Mouse (Mus musculus) heart, embryonic 14.5 days (tissue): ENCODE data around the gene Kalrn. TPM values are rescaled to one million over a fixed set of nuclear protein-coding genes. Genes with fewer than 3 reads are reported as not detected.

Source experiments
- ATAC-seq: fragments of 200-750 bp; cut with Nextera tagmentation; 2 replicates; pipeline ENCODE4 v1.8.0; 2017; ENCODE audit warnings: low read depth, moderate TSS enrichment; ENCODE audit not compliant: insufficient number of reproducible peaks, insufficient read depth, low FRiP score
- H3K27ac ChIP-seq, 2 experiments: fragments of 200-500 bp in 1 of 2; fragments of 300-500 bp in 1 of 2; sonication (generic) in 1 of 2; replicated peaks in 1 of 2; 2 replicates each; pipeline ENCODE4 v1.5.1; 2012 to 2014; ENCODE audit warnings: low read depth in 2 of 2, low read length in 2 of 2, control low read depth in 1 of 2, mild to moderate bottlenecking in 1 of 2, mixed read lengths in 1 of 2; ENCODE audit not compliant: control insufficient read depth in 1 of 2, insufficient read depth in 1 of 2
- H3K27me3 ChIP-seq: fragments of 300-500 bp; sonication (generic); 2 replicates; pipeline ENCODE4 v1.6.1; 2014; ENCODE audit warnings: mild to moderate bottlenecking, low read length, control low read depth; ENCODE audit not compliant: control insufficient read depth, insufficient read depth
- H3K36me3 ChIP-seq: fragments of 300-500 bp; sonication (generic); 2 replicates; pipeline ENCODE4 v1.6.1; 2014; ENCODE audit warnings: mild to moderate bottlenecking, control low read depth, low read length, mixed read lengths; ENCODE audit not compliant: control insufficient read depth, insufficient read depth
- H3K4me1 ChIP-seq, 2 experiments: fragments of 200-500 bp in 1 of 2; fragments of 300-500 bp in 1 of 2; sonication (generic) in 1 of 2; 2 replicates each; pipeline ENCODE4 v1.6.1; 2012 to 2014; ENCODE audit warnings: low read length in 2 of 2, control low read depth in 1 of 2, mixed read lengths in 1 of 2; ENCODE audit not compliant: control insufficient read depth in 2 of 2, insufficient read depth in 2 of 2
- H3K4me2 ChIP-seq: fragments of 300-500 bp; sonication (generic); 2 replicates; pipeline ENCODE4 v1.6.1; 2014; ENCODE audit warnings: mild to moderate bottlenecking, low read length
- H3K4me3 ChIP-seq, 2 experiments: fragments of 200-500 bp in 1 of 2; fragments of 300-500 bp in 1 of 2; sonication (generic) in 1 of 2; 2 replicates each; pipeline ENCODE4 v1.5.1; 2012 to 2014; ENCODE audit warnings: low read length in 2 of 2, mild to moderate bottlenecking in 2 of 2, control low read depth in 1 of 2, low read depth in 1 of 2, moderate library complexity in 1 of 2; ENCODE audit not compliant: control insufficient read depth in 1 of 2, insufficient read depth in 1 of 2
- H3K9ac ChIP-seq: fragments of 300-500 bp; sonication (generic); 2 replicates; pipeline ENCODE4 v1.6.1; 2014; ENCODE audit warnings: mild to moderate bottlenecking, low read length
- H3K9me3 ChIP-seq: fragments of 300-500 bp; sonication (generic); 2 replicates; pipeline ENCODE4 v1.6.1; 2016; ENCODE audit warnings: low read length, control low read depth; ENCODE audit not compliant: control insufficient read depth
- WGBS: fragments of 180-500 bp; shearing (Covaris S2); extraction: QIAGEN DNeasy Blood & Tissue Kit; methylation state at CpG from one replicate; pipeline ENCODE4 v1.1.7; 2014; 5-methylcytosine and 5-hydroxymethylcytosine counted together
- polyA plus RNA-seq: library from polyadenylated mRNA; unstranded; fragments of >200 nt; fragmentation: Nextera tagmentation; extraction: Ambion mirVana; gene quantifications from 2 replicates; pipeline ENCODE4 v1.2.1, GENCODE M21; 2014

The Kalrn gene
- polyA plus RNA-seq, 1 experiment from 2014 or later: 33.4 TPM

DNA sequence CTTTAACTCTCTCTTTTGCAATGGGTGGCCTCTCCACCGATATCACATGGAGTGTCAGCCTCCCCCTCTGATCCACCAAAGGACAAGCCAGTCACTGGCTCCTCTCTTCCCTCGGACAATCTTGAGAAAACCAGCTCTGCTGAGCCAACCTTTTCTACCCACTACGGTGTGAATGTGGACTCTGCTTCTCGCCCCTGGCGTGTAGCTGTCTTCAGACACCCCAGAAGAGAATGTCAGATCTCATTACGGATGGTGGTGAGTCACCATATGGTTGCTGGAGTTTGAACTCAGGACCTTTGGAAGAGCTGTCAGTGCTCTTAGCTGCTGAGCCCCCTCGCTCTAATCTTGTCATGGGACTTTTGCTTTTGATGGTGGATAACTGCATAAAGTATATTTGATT is 452.0 kb downstream of the Kalrn start:
- Histone ChIP-seq H3K36me3 (peaks cover 5% of the 10 kb centered on the region; the same call in 1 of the 2 replicates), H3K4me2 (no peak overlapping the region), H3K9ac (no peak overlapping the region), H3K27ac (no peak overlapping the region; a peak in 1 of 4 replicates), H3K4me1 (no peaks in the 10 kb centered on the region), H3K27me3 (no peaks in the 10 kb centered on the region), H3K9me3 (no peaks in the 10 kb centered on the region), H3K4me3 (no peak overlapping the region)
- no peak for ATAC-seq
- WGBS: 74% methylated on average over 7 of the region's 7 CpGs

DNA sequence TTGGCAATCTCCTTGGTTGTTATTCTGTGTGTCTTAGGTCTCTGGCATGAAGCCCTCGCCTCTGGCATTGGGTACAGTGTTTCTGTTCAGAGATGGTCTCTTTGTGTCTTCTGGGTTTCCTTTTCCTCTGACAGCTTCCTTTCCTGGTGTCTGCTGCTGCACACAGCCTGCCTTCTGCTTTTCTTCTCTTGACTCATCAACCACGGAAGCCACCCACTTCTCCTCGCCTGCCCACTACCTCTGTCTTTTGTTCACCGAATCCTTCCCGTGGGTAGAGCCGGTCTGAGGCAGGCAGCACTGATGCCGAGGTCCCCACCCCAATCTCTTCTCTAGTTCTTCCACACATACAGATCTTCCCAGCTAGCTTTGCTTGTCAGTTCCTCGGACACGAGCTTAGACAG is 452.5 kb downstream of the Kalrn start:
- Histone ChIP-seq H3K9ac (no peak overlapping the region), H3K27ac (no peak overlapping the region; a peak in 1 of 4 replicates), H3K27me3 (no peaks in the 10 kb centered on the region), H3K4me1 (no peaks in the 10 kb centered on the region), H3K4me2 (no peak overlapping the region), H3K9me3 (no peaks in the 10 kb centered on the region), H3K4me3 (no peak overlapping the region), H3K36me3 (peaks cover 9% of the 10 kb centered on the region)
- 66% methylated on average over 9 of the region's 9 CpGs for WGBS
- ATAC-seq: no peak

DNA sequence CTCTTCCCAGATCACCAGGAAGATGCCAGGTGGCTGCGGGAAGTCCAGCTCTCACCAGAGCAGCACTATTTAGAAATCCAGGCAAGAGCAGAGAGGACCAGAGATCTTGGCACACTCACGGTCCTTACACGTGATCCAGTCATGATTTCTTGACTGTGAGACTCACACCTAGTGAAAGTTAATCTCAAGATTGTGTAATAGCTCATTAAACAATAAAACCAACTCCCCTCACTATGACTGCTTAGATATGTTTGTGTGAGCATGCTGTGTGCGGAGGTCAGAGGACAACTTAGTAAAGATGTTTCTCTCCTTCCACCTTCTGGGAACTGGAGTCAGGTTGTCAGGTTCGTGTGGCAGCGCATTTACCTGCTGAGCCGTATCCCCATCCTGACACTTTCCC is 453.5 kb downstream of the Kalrn start:
- H3K36me3 ChIP-seq: peaks cover 16% of the 10 kb centered on the region
- no peak overlapping the region for H3K4me3 ChIP-seq
- 90% methylated on average over 7 of the region's 7 CpGs for WGBS
- no peaks in the 10 kb centered on the region for H3K27me3 ChIP-seq
- H3K9ac ChIP-seq: no peak overlapping the region
- H3K9me3 ChIP-seq: no peaks in the 10 kb centered on the region
- ATAC-seq: no peak
- H3K27ac ChIP-seq: no peak overlapping the region
- H3K4me2 ChIP-seq: no peak overlapping the region
- no peaks in the 10 kb centered on the region for H3K4me1 ChIP-seq

DNA sequence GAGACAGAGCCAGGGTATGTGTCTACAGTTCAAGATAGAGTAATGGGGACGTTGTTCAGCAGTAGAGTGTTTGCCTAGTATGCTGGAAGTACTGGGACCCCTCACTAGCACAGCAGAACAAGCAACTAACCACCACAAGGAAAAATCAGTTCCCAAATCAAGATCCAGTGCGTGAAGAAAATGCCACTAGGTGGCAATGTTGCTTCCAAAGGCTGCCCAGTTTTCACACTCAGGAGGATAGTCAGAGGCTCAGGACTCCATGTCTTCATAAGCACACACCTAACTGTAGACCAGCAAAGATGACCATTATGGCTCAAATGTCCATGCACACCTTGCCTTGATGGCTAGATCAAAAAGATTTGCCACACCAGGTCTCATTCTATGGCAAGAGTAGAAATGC is 454.0 kb downstream of the Kalrn start:
- no peak for ATAC-seq

DNA sequence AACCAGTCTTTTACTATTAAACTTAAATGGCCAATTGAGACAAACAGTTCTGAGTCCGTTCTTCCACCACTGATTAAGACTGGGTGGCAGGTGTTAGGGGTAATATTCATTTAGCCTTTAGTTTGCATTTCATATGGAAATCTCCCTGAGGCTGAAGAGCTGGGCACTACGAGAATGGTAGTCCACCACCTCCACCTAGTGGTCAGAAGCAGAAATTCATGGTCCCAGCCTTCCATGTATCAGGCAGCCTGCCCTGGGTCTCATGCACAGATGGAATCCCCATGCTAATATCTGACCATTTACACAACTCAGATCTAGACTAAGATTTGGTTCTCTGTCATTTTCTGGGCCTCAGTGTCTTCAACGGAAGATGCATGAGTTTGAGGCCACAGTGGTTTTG is 458.7 kb downstream of the Kalrn start:
- Histone ChIP-seq H3K9ac (no peak overlapping the region), H3K4me3 (no peak overlapping the region), H3K36me3 (peaks cover 24% of the 10 kb centered on the region), H3K27ac (no peak overlapping the region), H3K4me2 (no peak overlapping the region), H3K9me3 (no peaks in the 10 kb centered on the region), H3K4me1 (no peaks in the 10 kb centered on the region), H3K27me3 (no peaks in the 10 kb centered on the region)
- WGBS: 10% methylated on average over 3 of the region's 3 CpGs
- ATAC-seq: no peak

More for the DNA sequence above, 454.0 kb downstream of the Kalrn start:
- Histone ChIP-seq H3K27ac (no peak overlapping the region), H3K9ac (no peak overlapping the region), H3K27me3 (no peaks in the 10 kb centered on the region), H3K36me3 (peaks cover 16% of the 10 kb centered on the region), H3K4me3 (no peak overlapping the region), H3K4me1 (no peaks in the 10 kb centered on the region), H3K4me2 (no peak overlapping the region), H3K9me3 (no peaks in the 10 kb centered on the region)
- 18% methylated on average over 2 of the region's 2 CpGs for WGBS

DNA sequence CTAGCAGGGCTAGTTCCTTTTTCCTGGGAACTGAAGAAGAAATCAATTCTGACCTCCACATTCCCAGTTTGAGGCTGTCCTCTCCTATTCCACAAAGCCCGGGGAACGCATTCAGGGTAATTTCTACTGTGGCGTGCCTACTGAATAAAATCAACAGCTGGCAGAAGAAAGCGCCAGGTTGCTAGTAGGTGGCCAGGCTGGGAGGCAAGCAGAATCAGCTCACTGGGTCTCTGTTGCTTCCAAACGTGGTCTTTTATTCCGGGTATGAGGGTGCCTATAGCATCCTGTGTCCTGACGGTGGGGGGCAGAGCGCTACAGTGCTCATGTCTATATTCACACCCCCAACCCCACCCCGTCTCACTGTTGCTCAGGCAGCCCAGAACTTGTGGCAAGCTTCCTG is 460.2 kb downstream of the Kalrn start:
- no peak overlapping the region for H3K27ac ChIP-seq
- H3K27me3 ChIP-seq: no peaks in the 10 kb centered on the region
- peaks cover 24% of the 10 kb centered on the region for H3K36me3 ChIP-seq
- no peak for ATAC-seq
- WGBS: 90% methylated on average over 9 of the region's 9 CpGs
- no peak overlapping the region for H3K9ac ChIP-seq
- no peaks in the 10 kb centered on the region for H3K9me3 ChIP-seq
- peaks cover 2 to 5% of the 10 kb centered on the region in 2 experiments; a peak in 1 of 4 replicates for H3K4me1 ChIP-seq
- H3K4me2 ChIP-seq: no peak overlapping the region
- H3K4me3 ChIP-seq: no peak overlapping the region

DNA sequence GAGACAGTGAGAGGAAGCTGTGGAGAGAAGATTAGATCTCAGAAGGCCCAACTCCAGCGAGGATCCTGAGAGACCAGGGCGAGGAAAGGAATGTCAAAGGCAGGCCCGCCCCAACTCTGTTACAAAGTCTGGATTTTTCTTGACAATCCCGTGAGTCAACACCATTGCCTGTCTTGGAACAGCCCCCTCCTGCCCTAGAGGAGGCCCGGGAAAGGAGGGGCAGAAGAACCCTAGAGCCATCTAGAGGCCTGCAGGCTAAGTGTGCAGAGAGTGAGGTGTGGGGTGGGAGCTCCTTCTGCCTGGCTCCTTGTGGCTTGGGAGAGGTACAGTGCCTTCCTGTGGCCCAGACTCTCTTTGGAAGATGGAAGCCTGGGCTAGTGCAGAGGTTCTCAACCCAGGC is 460.8 kb downstream of the Kalrn start:
- Histone ChIP-seq H3K27ac (no peak overlapping the region), H3K4me1 (peaks cover 2 to 8% of the 10 kb centered on the region in 2 experiments; a peak in 1 of 4 replicates), H3K27me3 (no peaks in the 10 kb centered on the region), H3K9me3 (no peaks in the 10 kb centered on the region), H3K4me2 (no peak overlapping the region), H3K9ac (no peak overlapping the region), H3K4me3 (no peak overlapping the region), H3K36me3 (peaks cover 24% of the 10 kb centered on the region)
- 19% methylated on average over 5 of the region's 5 CpGs for WGBS
- no peak for ATAC-seq

DNA sequence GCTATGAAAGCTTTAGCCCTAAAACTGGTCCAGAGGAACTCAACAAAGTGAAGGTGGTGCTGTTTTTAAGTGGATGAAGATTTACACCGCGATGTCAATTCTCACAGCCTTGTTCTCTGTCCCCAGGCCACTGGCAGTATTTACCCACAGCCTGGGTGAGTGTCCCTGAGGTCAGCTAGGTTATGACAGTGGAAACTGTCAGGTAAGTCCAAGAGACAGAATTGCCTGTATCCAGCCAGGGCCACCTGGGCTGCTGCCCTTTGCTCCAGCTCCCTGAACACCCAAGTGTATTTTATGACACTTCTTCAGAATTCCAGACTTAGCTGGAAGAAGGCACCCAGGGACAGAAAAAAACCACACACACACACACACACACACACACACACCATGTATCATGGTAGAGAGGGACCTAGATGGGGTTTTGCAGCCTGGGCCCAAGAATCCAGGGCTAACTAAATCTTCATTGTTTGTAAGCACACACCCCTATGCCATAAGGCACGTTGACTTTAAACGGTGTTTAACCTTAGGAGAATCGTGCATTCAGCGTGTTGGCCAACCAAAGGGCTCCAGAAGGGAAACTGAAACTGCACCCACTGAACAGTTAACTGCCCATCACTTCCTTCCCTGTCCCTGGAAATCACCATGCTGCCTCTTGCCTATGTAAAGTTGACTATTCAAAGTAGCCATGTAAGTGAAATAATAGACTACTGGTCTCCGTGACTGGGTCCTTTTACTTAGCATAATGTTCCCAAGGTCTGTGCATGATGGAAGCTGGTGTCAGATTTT is 462.3 kb downstream of the Kalrn start:
- H3K27me3 ChIP-seq: no peaks in the 10 kb centered on the region
- no peak overlapping the region for H3K9ac ChIP-seq
- H3K4me1 ChIP-seq: peaks cover 2 to 8% of the 10 kb centered on the region in 2 experiments; a peak in 1 of 4 replicates
- ATAC-seq: no peak
- no peak overlapping the region for H3K27ac ChIP-seq
- peaks cover 22% of the 10 kb centered on the region for H3K36me3 ChIP-seq
- no peak overlapping the region for H3K4me2 ChIP-seq
- no peak overlapping the region for H3K4me3 ChIP-seq
- no peaks in the 10 kb centered on the region for H3K9me3 ChIP-seq
- WGBS: 93% methylated on average over 7 of the region's 7 CpGs
